Mouse (Mus musculus) kidney, adult 2 months (tissue): ENCODE data around the gene Usb1.

Experiments used
- CTCF ChIP-seq: fragments of 200-500 bp; conservative IDR thresholded peaks from 2 replicates; pipeline ENCODE4 v1.5.1; 2011; ENCODE audit warnings: low read depth, mild to moderate bottlenecking, control low read depth, low read length, moderate library complexity, mixed read lengths; ENCODE audit not compliant: insufficient read depth, insufficient read length
- POLR2A ChIP-seq: fragments of 200-500 bp; IDR thresholded peaks from one replicate; pipeline ENCODE4 v1.6.1; 2011; ENCODE audit warnings: low read depth, low read length, control low read depth

DNA sequence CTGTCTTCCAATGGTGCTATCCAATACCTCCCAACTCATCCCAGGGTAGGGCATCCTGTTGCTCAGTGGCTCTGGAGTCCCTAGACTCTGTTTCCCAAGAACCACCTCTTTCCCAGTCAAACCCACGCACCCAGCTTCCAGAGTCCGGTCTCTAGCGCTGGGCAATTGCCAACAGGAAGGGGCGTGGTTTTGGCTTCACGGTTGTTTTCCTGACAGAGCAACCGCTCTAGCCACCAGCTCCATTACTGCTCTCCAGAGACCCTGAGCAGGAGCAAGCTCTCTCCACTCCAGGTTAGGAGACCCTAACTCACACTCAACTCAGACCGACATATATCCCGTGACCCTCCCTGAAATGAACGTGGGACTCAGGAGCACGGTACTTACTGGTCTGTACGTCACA lies 38.9 kb upstream of the Usb1 start:
- TF ChIP-seq CTCF: no peak
- peak; percentile 34 for TF ChIP-seq POLR2A
